Mouse (Mus musculus): ENCODE measurements around the gene Epha2.

- TF ChIP-seq POLR2A (IDR thresholded peaks at IDR 0.05; ENCODE audit: borderline replicate concordance, control insufficient read depth, low read depth, low read length), result no peak
- no peak for TF ChIP-seq CTCF (IDR thresholded peaks at IDR 0.05; ENCODE audit: control insufficient read depth, insufficient read depth, low read length)
Observed at GRCm38 (mm10) chr4:141337986-141338385, 36.9 kb downstream of the Epha2 start.
